Mouse (Mus musculus): Measurements from ENCODE around the gene Ly6c2.
"Not testable (repeated sequence)": the region's sequence is repeated elsewhere in the genome, so short reads cannot be mapped to it uniquely, and the experiment has no call there.

- peak; percentile 66 for TF ChIP-seq CTCF (IDR thresholded peaks at IDR 0.05)
- not testable (repeated sequence) for TF ChIP-seq EP300 (IDR thresholded peaks at IDR 0.05)
Observed at GRCm38 (mm10) chr15:75118742-75119141, 7.0 kb upstream of the Ly6c2 start.
